Mouse (Mus musculus) thymus, postnatal 0 days (tissue): ENCODE results near the gene Uqcr10. TPM values are rescaled to one million over a fixed set of nuclear protein-coding genes. Genes with fewer than 3 reads are reported as not detected.

Experiments
- DNase-seq: peaks from one replicate; pipeline ENCODE4 v3.0.0-alpha.2; 2015; ENCODE audit warnings: low spot score
- polyA plus RNA-seq: library from polyadenylated mRNA; unstranded; fragments of >200 nt; fragmentation: Nextera tagmentation; extraction: Ambion mirVana; gene quantifications from 2 replicates; pipeline ENCODE4 v1.2.1, GENCODE M21; 2015

Uqcr10 gene
- 1,084 and 1,132 TPM in 2 replicates for polyA plus RNA-seq

DNA sequence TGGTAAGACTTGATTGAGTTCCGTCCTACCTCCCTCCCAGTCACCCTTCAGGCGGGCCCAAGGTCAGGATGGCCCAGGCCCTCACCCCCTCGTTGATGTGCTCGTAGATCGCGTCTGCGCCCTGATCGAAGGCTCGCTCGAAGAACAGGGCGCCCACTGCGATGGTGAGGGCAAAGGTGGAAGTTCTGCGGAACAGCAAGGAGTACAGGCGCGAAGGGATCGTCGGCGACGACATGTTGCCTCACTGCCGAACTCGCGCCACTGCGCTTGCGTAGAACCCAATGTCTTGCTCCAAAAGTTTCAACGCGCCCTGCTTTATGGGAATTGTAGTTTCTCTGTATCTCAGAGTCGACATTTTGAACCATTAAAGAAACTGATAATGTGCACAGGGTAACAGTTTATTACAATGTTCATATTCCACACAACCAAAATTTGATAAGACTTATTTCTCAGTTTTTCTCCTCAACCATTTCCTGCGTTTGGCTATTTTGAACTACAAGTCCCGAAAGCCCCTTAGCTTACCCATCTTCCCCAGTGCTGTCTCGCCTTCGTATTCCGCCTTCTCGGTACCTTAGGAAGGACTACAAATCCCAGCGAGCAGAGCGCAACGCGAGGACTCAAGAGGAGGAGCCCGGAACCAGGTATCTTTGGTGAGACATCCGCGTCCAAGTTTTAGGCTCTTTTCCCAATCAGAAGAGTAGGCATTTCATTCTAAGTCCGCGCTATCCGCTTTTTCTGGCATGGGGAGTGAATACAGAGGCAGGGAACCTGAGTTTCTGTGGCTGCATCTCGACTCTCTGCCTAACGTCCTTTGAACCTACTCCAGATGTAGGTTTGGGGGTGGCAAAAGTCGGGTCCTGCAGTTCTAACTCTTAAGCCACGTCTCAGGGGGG lies at the start of gene Uqcr10, which contains the start of gene Zmat5:
Gene Uqcr10, minus strand, starts transcription at position 271 of the 893 bp plus-strand sequence.
Gene Zmat5, plus strand, starts transcription at position 607 of the 893 bp plus-strand sequence.
- peak; percentile 95 for DNase-seq

DNA sequence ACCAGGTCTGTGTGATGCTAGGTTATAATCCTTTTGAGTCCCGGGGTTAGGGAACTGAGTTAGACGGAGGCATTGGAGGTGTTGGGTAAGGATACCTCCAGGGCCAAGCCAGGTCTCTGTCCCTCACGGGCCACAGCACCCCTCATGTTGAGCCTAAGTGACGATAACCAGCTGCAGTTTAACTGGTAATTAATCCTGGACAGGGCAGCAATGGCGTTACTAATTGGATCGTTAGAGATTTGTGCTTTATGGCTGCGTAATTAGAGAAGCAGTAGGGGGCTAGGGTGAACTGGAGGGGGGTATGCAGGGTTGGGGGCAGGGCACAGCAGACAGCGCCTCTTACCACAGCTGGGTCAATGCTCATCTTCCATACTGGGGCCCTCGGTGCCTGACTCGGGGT lies 48.7 kb upstream of the Uqcr10 start:
- DNase-seq: no peak

DNA sequence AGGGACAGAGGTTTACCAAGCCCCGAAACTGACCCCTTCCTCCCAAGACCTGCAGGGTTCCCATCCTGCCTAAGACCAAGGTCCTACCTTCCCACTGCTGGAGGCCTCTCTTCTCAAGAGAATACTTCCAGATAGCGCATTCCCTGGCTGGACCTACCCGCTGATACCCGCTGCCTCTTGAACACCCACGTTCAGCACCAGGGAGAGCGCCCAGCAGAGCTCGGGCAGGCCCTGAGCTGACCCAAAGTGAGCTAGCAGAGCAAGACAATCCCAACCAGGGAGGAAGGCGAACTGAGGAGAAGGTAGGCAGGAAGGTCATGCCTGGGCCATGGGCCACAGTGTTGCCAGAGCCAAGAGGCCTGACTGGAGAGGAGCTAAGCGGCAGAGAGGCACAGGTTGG lies 46.1 kb upstream of the Uqcr10 start:
- peak; percentile 49 for DNase-seq

DNA sequence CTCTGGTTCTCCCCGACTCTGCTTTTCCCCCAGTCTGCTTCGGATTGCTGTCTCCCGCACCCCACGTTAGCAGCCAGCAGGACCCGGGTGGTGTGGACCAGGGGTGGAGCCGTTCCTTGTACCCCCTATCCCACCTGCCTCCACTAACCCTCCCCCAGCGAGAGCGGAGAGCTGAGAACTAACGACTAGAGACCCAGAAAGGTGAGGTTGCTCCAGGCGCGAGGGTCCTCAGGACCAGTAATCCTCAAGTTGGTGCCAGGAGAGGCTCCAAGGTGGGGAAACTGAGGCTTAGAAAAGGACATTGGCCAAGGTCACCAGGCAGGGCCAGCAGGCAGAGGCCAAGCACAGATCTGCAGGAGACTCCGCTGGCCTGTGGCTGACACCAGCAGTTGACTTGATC lies 43.1 kb upstream of the Uqcr10 start:
- no peak for DNase-seq

DNA sequence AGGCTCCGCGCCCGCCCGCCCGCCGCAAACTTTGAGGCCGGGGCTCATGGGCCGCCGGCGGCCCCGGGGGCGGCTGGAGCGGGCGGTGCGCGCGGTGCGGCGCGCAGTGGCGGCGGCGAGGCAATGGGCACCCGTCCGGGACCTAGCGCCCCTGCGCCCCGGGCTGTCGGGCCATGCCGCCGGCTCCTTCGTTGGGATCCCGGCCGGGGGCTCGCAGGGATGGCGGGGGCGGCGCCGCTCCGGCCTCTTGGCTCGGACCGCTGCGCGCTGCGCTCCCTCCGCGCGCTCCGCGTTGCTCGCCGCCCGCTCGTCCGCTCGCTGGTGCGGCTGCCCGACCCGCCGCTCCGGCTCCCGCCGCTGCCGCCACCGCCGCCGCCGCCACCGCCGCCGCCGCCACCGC lies 42.6 kb upstream of the Uqcr10 start, which contains the start of gene Cabp7:
Gene Cabp7, minus strand, starts transcription at position 46 of the 400 bp plus-strand sequence.
- no peak for DNase-seq

DNA sequence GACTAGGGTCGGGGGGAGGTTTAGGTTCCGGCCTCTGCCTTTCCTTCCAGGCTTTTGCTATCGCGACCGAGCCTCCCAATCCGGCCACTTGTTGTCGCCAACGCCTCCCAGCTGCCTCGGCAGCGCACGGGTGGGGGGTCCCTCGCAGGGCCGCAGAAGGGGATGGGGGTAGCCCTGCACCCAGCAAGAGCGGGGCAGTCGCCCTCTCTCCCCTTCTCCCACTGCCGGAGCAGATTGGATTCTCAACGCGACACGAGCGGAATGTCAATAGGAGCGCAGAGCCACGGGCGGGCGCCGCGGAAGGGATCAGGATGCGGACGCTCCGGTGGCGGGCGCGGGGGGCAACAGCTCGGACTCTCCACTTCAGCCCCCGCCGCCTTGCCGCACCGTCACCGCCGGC lies 41.8 kb upstream of the Uqcr10 start:
- DNase-seq: no peak

DNA sequence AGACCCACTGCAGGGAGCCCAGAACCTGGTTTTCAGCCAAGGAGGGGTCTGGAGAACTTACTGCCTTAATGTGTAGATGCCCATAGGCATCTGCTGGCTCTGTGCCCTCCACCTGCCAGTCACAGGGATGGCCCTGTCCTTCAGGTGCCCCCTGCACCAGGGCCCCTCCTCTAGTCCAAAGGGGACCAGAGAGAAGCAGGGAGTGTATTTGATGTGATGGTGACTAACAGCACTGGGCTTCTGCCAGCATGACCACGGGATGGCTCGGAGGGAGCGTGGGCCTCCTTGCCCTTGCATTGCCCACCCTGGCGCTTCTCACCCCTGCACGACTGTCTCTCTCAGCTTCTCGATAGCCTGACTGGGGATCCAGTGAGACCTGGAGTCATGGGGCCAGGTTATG lies 40.5 kb upstream of the Uqcr10 start:
- DNase-seq: no peak

DNA sequence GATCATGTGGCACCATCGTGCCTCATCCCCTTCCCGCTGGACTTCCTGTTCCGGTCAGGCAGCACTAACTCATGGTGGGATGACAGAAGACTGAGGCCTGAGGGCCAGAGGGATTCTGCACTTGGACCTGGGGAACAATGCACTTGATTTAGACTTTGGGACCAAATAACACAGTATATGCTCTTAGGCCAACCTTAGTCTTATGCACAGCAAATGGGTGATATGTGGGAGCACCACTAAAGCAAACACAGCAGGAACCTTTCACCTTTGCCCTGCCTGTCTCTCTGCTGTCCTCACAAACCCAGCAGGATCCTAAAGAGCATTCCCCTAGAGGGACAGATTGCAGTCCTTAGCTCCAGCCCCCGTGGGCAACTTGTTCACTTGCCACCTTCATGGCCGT lies 36.6 kb upstream of the Uqcr10 start:
- no peak for DNase-seq

DNA sequence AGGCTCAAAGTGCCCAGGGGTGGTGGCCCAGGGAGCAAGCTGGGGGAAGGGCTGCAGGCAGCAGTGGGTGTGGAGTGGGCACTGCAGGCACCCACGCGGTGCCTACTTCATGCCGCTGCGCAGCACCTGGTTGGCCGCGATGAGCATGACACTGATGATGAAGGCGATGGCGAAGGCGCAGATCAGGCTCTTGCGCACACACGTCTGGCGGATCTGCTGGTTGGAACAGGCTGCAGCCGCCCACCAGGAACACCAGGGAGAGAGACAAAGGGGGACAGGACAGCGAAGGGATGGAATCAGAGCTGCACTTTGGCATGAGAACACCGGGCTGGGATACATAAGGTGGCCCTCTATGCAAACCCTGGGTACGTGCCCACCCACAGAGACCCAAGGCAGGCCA lies 34.6 kb upstream of the Uqcr10 start:
- DNase-seq: no peak

DNA sequence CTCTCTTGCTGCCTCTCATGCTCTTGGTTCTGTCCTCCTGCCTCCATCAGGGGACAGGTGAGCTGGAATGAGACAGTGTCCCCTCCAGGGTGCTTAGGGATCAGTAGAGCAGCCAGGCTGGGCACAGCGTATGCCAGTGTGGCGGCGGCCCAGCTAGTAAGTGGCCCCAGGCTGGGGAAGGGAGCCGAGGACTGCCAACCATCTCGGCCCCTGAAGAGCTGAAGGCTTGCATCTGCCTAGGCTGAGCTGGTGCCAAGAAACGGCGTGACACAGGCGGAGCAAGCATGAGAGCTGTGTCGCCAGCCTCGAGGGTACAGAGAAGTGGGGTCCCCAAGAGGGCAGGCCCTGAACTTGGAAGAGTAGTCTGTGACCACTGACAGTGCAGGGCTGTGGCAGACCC lies 33.5 kb upstream of the Uqcr10 start:
- DNase-seq: no peak

DNA sequence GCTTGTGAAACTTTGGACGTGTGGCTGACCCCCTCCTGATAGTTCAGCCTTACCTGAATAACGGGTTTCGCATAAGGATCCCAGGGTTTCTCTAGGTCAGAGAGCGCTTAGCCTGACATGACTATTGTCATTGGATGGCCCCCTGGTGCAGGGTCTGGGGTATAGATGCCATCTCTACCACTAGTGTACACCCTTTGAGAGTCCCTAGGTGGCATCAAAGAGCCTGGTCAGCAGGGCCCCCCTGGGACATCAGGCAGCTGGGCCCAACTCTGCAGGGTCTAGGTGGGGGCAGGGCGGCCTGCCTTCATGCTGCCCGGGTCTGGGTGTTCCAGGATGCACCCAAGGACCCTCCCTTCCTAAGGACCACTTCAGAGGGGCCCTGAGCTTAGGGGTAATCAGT lies 32.2 kb upstream of the Uqcr10 start:
- DNase-seq: no peak

DNA sequence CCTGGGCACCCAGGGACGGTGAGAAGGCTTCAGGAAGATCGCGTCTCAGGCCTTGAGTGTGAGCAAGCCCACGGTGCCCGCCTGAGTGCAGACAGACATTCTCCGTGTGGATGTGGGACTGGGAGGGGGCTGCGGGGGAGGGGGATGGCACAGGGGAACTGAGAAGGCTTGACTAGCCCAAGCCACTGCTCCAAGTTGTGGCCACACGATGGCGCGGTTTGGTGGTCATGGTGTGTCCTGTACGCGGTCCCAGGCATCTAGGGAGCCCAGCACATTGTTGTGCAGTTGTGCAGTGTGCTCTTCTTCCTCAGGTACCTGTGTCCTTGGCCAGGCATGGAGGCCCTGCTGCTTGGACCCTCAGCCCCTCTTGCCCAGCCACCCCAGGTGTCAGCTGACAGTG lies 30.0 kb upstream of the Uqcr10 start:
- no peak for DNase-seq

DNA sequence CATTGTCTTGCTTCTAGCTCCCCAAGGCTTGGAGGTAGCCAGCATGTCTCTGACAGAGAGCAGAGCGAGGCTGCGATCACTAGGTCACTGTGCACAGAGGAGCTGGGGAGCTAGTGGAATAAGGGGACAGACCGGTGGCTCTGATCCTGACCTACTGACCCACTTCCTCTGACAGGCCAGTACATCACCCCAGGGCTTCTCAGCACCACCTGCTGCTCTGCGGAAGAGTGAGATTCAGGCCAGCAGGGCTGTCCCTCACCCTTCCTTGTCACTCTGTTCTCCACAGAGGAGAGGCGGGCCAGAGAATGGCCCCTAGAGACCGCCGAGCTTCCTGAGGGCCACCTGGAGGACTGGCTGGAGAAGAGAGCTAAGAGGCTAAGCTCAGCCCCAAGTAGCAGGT lies 27.6 kb upstream of the Uqcr10 start:
- no peak for DNase-seq

DNA sequence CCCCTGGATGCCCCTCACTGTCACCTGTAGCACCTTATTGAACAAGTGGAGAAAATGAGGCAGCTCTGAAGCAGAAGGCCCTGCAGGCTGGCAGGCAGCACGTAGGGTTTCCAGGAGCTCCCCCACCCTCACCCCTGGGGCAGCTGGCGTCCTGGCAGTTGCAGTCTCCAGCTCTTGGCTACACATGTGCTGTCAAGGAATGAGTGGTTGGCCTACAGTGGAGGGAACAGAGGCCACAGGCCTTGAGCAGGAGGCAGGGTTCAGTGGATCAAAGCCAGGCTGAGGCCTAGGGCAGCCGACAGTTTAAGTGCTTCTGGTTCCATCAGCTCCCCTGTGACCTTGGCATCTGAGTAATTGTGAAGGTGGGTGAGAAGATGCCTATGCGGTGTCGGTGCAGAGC lies 26.8 kb upstream of the Uqcr10 start:
- no peak for DNase-seq

DNA sequence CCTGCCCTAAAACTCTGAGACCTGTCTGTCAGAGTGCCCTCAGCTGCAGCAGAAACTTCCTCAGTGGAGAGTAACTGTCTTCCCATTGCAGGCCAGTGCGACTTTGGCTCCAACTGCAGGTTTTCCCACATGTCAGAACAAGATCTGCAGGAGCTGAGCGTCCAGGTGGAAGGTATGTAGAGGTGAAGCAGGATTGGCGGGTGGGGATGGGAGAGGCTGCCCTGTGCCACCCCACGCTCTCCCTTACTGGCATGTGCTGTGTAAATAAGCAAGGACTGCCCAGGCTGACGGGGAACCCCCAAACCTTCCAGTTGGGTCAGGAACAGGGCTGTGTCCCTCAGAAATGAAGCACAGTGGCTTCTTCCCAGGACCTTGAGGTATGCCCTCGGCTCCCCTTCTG lies 26.0 kb upstream of the Uqcr10 start:
- no peak for DNase-seq

DNA sequence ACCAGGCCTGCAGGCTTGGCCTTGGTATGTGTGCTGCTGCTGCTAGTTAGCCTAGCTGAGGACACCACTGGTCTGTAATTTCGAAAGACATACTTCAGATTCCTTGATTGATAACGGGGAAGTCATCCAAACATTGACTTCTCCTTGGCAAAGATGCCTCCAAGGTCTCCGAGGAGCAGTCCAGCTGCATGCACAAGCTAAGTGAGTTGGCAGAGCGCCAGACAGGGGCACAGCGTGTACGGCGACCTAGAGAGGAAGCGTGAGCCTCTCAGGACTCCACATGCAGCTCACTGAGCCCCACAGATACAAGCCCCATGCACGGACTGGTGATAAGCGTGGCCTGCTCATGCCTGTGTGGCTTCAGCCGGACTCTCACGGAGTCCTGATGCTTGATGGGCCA lies 25.5 kb upstream of the Uqcr10 start:
- DNase-seq: no peak

DNA sequence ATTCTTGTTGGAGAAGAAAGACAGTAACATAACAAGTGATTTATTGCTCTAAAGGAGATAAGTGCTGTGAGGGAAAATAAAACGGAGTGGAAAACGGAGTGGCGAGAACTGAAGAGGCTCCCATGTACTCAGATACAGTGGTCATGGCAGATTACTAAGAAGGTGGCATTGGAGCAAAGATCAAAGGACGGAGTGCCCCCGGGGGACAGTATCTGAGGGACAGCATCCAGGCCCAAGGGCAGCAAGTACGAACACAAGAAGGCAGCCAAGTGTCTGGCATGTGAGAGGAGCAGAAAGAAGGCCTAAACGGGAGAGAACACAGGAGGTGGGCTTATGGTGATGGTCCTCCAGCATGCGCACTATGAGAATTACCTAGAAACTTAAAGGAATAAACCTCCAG lies 17.6 kb upstream of the Uqcr10 start:
- no peak for DNase-seq

DNA sequence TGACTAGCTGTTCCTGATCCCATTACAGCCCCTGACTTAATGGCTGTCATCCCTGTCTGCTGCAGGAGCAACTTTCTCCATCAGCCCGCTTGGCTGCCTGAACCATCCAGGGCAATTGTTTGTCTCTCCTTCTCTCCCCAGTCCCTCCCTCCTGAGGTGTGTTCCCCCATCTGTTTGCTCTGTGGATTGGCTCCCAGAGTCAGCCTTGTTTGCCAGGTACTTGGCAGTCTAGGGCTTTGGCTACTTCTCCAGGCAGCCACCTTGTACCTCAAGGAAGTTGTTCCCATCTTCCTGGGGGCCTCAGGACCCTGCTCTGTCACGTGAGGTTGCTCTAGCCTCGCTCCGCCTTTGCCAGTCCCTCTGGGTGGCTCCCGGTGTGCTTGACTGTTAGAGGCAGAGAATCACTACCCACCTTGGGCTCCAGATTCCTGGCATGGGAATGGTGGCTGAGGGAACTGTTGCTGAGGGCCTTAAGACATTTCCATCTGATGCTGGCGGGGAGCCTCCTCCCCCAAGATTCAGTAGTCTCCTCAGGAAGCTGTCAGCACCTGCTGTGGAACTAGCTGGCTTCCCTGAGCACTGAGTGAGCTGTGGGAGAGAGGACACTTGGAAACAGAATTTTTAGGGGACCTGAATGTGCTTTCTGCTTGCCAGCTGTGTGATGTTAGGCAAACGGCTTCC lies 16.9 kb upstream of the Uqcr10 start:
- DNase-seq: no peak

DNA sequence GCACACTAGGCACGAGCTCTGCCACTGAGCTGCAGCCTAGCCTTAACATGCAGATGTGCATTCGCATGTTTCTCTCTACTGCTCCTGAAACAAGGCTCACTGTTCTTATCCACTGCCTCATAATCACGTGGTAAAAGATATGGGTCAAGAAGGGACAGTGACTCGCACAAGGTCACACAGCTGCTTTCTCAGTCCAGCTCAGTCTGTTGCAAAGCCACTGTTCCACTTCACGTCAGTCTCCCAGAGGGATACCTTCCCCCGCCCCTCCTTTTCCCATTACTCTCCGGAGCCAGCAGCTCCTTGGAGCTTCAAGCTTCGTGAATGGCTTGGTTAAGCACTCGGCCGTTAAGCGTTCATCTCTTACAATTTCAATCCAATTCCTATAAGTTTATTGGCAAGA lies 16.3 kb upstream of the Uqcr10 start:
- no peak for DNase-seq

DNA sequence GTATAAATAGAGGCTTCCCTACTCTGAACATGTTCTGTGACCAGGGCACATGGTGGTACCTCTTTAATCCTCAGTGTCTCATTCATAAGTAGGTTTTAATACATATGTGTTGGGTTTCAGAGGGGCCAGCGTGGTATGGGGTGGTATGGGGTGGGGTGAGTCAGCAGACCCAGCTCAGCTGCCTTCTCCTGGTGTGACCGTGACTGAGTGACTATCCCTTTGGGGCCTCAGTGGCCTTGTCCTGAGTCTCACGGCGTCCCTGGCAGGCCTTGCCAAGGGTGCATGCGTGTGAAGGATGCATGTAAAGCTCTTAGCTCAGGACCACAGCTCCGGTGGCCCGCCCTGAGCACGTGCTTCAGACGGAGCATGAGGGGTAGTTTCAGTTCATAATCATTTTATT lies 15.8 kb upstream of the Uqcr10 start:
- DNase-seq: no peak

DNA sequence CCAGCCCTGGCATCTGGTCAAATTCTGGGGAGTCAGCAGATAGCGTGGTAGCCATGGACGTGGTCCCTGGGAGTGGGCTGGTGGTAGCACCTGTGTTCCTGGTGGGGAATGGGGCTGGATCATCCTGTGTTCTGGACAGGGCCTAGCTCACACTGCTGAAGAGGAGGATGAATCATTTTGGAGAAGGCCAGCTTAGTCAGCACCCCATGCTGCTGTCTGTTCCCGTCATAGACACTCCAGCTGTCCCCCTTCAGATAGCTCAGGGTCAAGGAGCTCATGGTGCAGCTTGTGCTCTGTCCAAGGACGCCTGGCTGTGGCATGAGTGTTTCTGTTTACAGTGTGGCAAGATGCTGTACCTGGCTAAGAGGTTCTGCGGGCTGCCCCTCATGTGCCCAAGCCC lies 14.4 kb upstream of the Uqcr10 start:
- DNase-seq: no peak

DNA sequence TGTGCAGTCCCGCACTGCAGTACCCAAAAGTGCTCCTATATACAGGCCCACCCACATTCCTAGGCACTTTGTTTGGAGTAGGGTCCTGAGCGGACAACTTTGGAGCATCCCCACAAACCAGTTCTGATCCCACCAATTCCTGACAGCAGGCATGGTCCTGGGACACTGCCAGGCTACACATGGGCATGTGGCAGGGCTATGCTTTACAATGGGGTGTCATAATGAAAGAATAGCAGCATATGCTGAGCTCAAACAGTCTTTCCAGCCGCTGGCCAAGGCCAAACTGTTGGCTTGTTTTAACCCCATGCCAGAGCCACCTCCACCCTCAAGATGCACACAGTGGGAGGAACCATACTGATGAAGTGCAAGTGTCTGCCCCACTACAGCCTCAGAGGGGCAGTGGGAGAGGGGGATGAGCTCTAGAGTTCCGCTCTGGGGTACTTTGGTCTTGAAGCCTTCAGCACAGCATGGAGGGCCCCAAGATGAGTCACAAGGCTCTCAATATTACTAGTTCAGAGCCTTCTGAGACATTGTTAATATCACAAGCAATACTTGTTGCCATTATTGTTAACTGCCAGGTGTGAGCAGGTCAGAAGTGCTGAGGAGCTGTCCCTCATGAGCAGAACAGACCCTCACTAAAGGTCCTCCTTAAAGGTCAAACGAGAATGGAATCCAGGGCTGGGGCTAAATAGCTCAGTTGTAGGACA lies 12.5 kb upstream of the Uqcr10 start:
- no peak for DNase-seq
